In genomic region chr15:89118007-89118406, GRCm38 (mm10) we compare ENCODE assay signal across 11 mouse cellular contexts. TPM values are rescaled to one million over a fixed set of nuclear protein-coding genes. Genes with fewer than 3 reads are reported as not detected.
DNase-seq lines count a peak whose midpoint lies in the region; ATAC-seq and TF ChIP-seq lines count a peak whose summit lies in the region.
"Had no signal": no experiment of that assay in that cellular context is flagged by ENCODE, and none has a peak within 500 bp of the region (broad histone marks: within the 10 kb centered on the region; RNA-seq: fewer than 3 reads in every experiment).

No protein-coding gene starts in this region.

- H3K4me2 ChIP-seq in kidney, postnatal 0 days (ENCODE audit: low read length) = no peak overlapping the region
- H3K4me2 ChIP-seq: hindbrain, embryonic 15.5 days; midbrain, embryonic 12.5 days had no signal

- H3K4me3 ChIP-seq in kidney, postnatal 0 days (replicated peaks; ENCODE audit: low read depth, low read length) = no peak overlapping the region
- H3K4me3 ChIP-seq in thymus, adult 2 months (ENCODE audit: control insufficient read depth, insufficient read depth, low read length) = no peak overlapping the region
- H3K4me3 ChIP-seq: heart, embryonic 10.5 days; hindbrain, embryonic 15.5 days; midbrain, embryonic 12.5 days had no signal

- TF ChIP-seq CTCF in kidney, postnatal 0 days (IDR thresholded peaks at IDR 0.05; ENCODE audit: low read depth) = peak; percentile 60
- no peak for TF ChIP-seq CTCF in thymus, adult 2 months (IDR thresholded peaks at IDR 0.05; ENCODE audit: borderline replicate concordance, control insufficient read depth, extremely low read depth, insufficient read depth, low read length, poor library complexity)

- H3K9ac ChIP-seq in kidney, postnatal 0 days (ENCODE audit: low read depth, low read length) = no peak overlapping the region
- H3K9ac ChIP-seq: hindbrain, embryonic 15.5 days; midbrain, embryonic 12.5 days had no signal

- H3K4me1 ChIP-seq in kidney, postnatal 0 days (replicated peaks; ENCODE audit: insufficient read depth, low read length) = peaks cover 14% of the 10 kb centered on the region
- H3K4me1 ChIP-seq in thymus, adult 2 months (replicated peaks; ENCODE audit: control insufficient read depth, insufficient read depth, low read length) = peaks cover 12% of the 10 kb centered on the region

- DNase-seq in kidney, postnatal 0 days (ENCODE audit: low spot score) = no peak
- DNase-seq in kidney, postnatal 4 days = no peak
- DNase-seq in thymus, adult 2 months = peak; percentile 39
- no peak for DNase-seq in thymus, postnatal 10 days (ENCODE audit: low spot score in 2 of 2)
- no peak for DNase-seq in right cerebral cortex, adult 2 months (ENCODE audit: low spot score in 2 of 2)
- DNase-seq in adrenal gland, adult 2 months = no peak
- DNase-seq: adrenal gland, adult 8-10 months had no signal

- TF ChIP-seq POLR2A in thymus, adult 2 months (IDR thresholded peaks at IDR 0.05; ENCODE audit: control insufficient read depth, extremely low read depth, insufficient read depth, low read length, poor library complexity) = no peak

- H3K9me3 ChIP-seq in kidney, postnatal 0 days (replicated peaks; ENCODE audit: low read length) = no peaks in the 10 kb centered on the region
- H3K9me3 ChIP-seq: heart, embryonic 10.5 days; hindbrain, embryonic 15.5 days; midbrain, embryonic 12.5 days had no signal

- no peaks in the 10 kb centered on the region for H3K27me3 ChIP-seq in kidney, postnatal 0 days (ENCODE audit: insufficient read depth, low read length)
- no peaks in the 10 kb centered on the region for H3K27me3 ChIP-seq in thymus, adult 2 months (ENCODE audit: control insufficient read depth, insufficient read depth, low read length)
- H3K27me3 ChIP-seq: hindbrain, embryonic 15.5 days; midbrain, embryonic 12.5 days had no signal

- no peak for ATAC-seq in kidney, postnatal 0 days (replicated peaks; ENCODE audit: low FRiP score, low read depth)
- ATAC-seq in common myeloid progenitor, adult 5-6 weeks (replicated peaks; ENCODE audit: low read depth, poor library complexity, severe bottlenecking) = 0 out of 2 replicates have a peak, but pooled peaks have one; percentile 37

- H3K36me3 ChIP-seq in kidney, postnatal 0 days (ENCODE audit: insufficient read depth, low read length) = peaks cover 20% of the 10 kb centered on the region
- peaks cover 17% of the 10 kb centered on the region for H3K36me3 ChIP-seq in thymus, adult 2 months (ENCODE audit: control insufficient read depth, insufficient read depth, low read length)

- H3K27ac ChIP-seq in kidney, postnatal 0 days = no peak overlapping the region
- no peak overlapping the region for H3K27ac ChIP-seq in thymus, adult 2 months (ENCODE audit: control insufficient read depth, insufficient read depth, low read length)
- H3K27ac ChIP-seq: heart, embryonic 10.5 days; hindbrain, embryonic 15.5 days; midbrain, embryonic 12.5 days had no signal

RNA-seq across cellular contexts. Expression of gene Tubgcp6, which starts 4.9 kb away (rescaled TPM):
- 6.6 and 7.4 TPM in 2 replicates for polyA plus RNA-seq in kidney, postnatal 0 days (2015; fragmentation: Nextera tagmentation; extraction: Ambion mirVana)
- polyA plus RNA-seq in thymus, adult 2 months (2012; rRNA removed) = 97.4 and 98.9 TPM in 2 replicates
- total RNA-seq in common myeloid progenitor, adult 5-6 weeks (2017) = 14.6 and 21.7 TPM in 2 replicates
- 10 to 100 TPM; 11.2 to 12.3 TPM for total RNA-seq in adrenal gland, adult 2 months (2021)
- 30.6 and 31.8 TPM in 2 replicates for polyA plus RNA-seq in adrenal gland, adult 2 months (2012; rRNA removed)

RNA-seq across cellular contexts. Expression of gene Hdac10, which starts 10.5 kb away (rescaled TPM):
- 12.8 and 13.2 TPM in 2 replicates for polyA plus RNA-seq in kidney, postnatal 0 days (2015; fragmentation: Nextera tagmentation; extraction: Ambion mirVana)
- 82.9 and 94.4 TPM in 2 replicates for polyA plus RNA-seq in thymus, adult 2 months (2012; rRNA removed)
- 15.7 and 18.0 TPM in 2 replicates for total RNA-seq in common myeloid progenitor, adult 5-6 weeks (2017)
- 10 to 100 TPM; 10.9 to 11.2 TPM for total RNA-seq in adrenal gland, adult 2 months (2021)
- polyA plus RNA-seq in adrenal gland, adult 2 months (2012; rRNA removed) = 29.7 and 30.3 TPM in 2 replicates

RNA-seq across cellular contexts. Expression of gene Mapk12, which starts 22.5 kb away (rescaled TPM):
- 12.3 and 13.5 TPM in 2 replicates for polyA plus RNA-seq in kidney, postnatal 0 days (2015; fragmentation: Nextera tagmentation; extraction: Ambion mirVana)
- polyA plus RNA-seq in thymus, adult 2 months (2012; rRNA removed) = 2.9 and 3.1 TPM in 2 replicates
- not detected in 2 replicates for total RNA-seq in common myeloid progenitor, adult 5-6 weeks (2017)
- total RNA-seq in adrenal gland, adult 2 months (2021) = 10 to 100 TPM in 1 of 2 experiments, 1 to 10 TPM in 1; 6.7 to 10.2 TPM
- 5.9 and 9.1 TPM in 2 replicates for polyA plus RNA-seq in adrenal gland, adult 2 months (2012; rRNA removed)

RNA-seq across cellular contexts. Expression of gene Selenoo, which starts 29.1 kb away (rescaled TPM):
- polyA plus RNA-seq in kidney, postnatal 0 days (2015; fragmentation: Nextera tagmentation; extraction: Ambion mirVana) = 18.3 and 21.3 TPM in 2 replicates
- polyA plus RNA-seq in thymus, adult 2 months (2012; rRNA removed) = 62.4 and 70.5 TPM in 2 replicates
- 11.2 and 14.2 TPM in 2 replicates for total RNA-seq in common myeloid progenitor, adult 5-6 weeks (2017)
- total RNA-seq in adrenal gland, adult 2 months (2021) = 10 to 100 TPM; 37.0 to 39.2 TPM
- polyA plus RNA-seq in adrenal gland, adult 2 months (2012; rRNA removed) = 120 and 126 TPM in 2 replicates

RNA-seq across cellular contexts. Expression of gene Mapk11, which starts 31.4 kb away (rescaled TPM):
- 7.5 and 9.3 TPM in 2 replicates for polyA plus RNA-seq in kidney, postnatal 0 days (2015; fragmentation: Nextera tagmentation; extraction: Ambion mirVana)
- 27.3 and 28.6 TPM in 2 replicates for polyA plus RNA-seq in thymus, adult 2 months (2012; rRNA removed)
- total RNA-seq in common myeloid progenitor, adult 5-6 weeks (2017) = 0.50 and 0.73 TPM in 2 replicates
- 1 to 10 TPM; 2.5 to 3.6 TPM for total RNA-seq in adrenal gland, adult 2 months (2021)
- 4.1 and 4.4 TPM in 2 replicates for polyA plus RNA-seq in adrenal gland, adult 2 months (2012; rRNA removed)
